Mouse (Mus musculus) liver, embryonic 14.5 days (tissue): ENCODE measurements around the gene Olfr1339. TPM values are rescaled to one million over a fixed set of nuclear protein-coding genes. Genes with fewer than 3 reads are reported as not detected.

Experiments
- ATAC-seq: fragments of 200-750 bp; cut with Nextera tagmentation; 2 replicates; pipeline ENCODE4 v1.8.0; 2017; ENCODE audit warnings: moderate number of reproducible peaks, mild to moderate bottlenecking, moderate library complexity; ENCODE audit not compliant: insufficient read depth
- DNase-seq, 3 experiments: peaks; one replicate each; pipeline ENCODE4 v3.0.0-alpha.2; 2012 to 2013; ENCODE audit warnings: low read depth in 3 of 3, low spot score in 3 of 3
- H3K27ac ChIP-seq: fragments of 300-500 bp; sonication (generic); 2 replicates; pipeline ENCODE4 v1.5.1; 2014; ENCODE audit warnings: moderate library complexity, mild to moderate bottlenecking, control low read depth, inconsistent platforms
- H3K27me3 ChIP-seq: fragments of 300-500 bp; sonication (generic); 2 replicates; pipeline ENCODE4 v1.6.1; 2014; ENCODE audit warnings: mild to moderate bottlenecking, low read length, moderate library complexity; ENCODE audit not compliant: control insufficient read depth, insufficient read depth
- H3K36me3 ChIP-seq: fragments of 300-500 bp; sonication (generic); replicated peaks from 2 replicates; pipeline ENCODE4 v1.6.1; 2014; ENCODE audit warnings: low read depth; ENCODE audit not compliant: control insufficient read depth, insufficient read depth
- H3K4me1 ChIP-seq, 2 experiments: fragments of 200-500 bp in 1 of 2; fragments of 300-500 bp in 1 of 2; sonication (generic) in 1 of 2; replicated peaks; 2 replicates each; pipeline ENCODE4 v1.6.1; 2012 to 2014; ENCODE audit warnings: antibody characterized with exemption in 1 of 2, inconsistent platforms in 1 of 2, low read length in 1 of 2; ENCODE audit not compliant: control insufficient read depth in 2 of 2, insufficient read depth in 2 of 2
- H3K4me2 ChIP-seq: fragments of 300-500 bp; sonication (generic); 2 replicates; pipeline ENCODE4 v1.6.1; 2014; ENCODE audit warnings: low read depth, mild to moderate bottlenecking, control low read depth, moderate library complexity
- H3K4me3 ChIP-seq, 2 experiments: fragments of 200-500 bp in 1 of 2; fragments of 300-500 bp in 1 of 2; sonication (generic) in 1 of 2; 2 replicates each; pipeline ENCODE4 v1.5.1; 2012 to 2014; ENCODE audit warnings: low read depth in 2 of 2, low read length in 2 of 2, mild to moderate bottlenecking in 2 of 2, control low read depth in 1 of 2, inconsistent platforms in 1 of 2, moderate library complexity in 1 of 2; ENCODE audit not compliant: insufficient read depth in 1 of 2
- H3K9ac ChIP-seq: fragments of 300-500 bp; sonication (generic); replicated peaks from 2 replicates; pipeline ENCODE4 v1.6.1; 2014; ENCODE audit warnings: mild to moderate bottlenecking, control low read depth, moderate library complexity
- H3K9me3 ChIP-seq: fragments of 300-500 bp; sonication (generic); 2 replicates; pipeline ENCODE4 v1.6.1; 2016; ENCODE audit warnings: low read length, mixed read lengths; ENCODE audit not compliant: control insufficient read depth
- CTCF ChIP-seq: IDR thresholded peaks from 2 replicates; pipeline ENCODE4 v1.5.1; 2016; ENCODE audit warnings: antibody characterized with exemption, low read depth, control low read depth
- EP300 ChIP-seq: IDR thresholded peaks from 2 replicates; pipeline ENCODE4 v1.6.1; 2016; ENCODE audit warnings: antibody characterized with exemption, low read depth
- WGBS: fragments of 180-500 bp; shearing (Covaris S2); extraction: QIAGEN DNeasy Blood & Tissue Kit; methylation state at CpG from one replicate; pipeline ENCODE4 v1.1.7; 2014; ENCODE audit not compliant: insufficient replicate concordance; 5-methylcytosine and 5-hydroxymethylcytosine counted together
- polyA plus RNA-seq, 2 experiments: library from polyadenylated mRNA; depleted of rRNA in 1 of 2; stranded (reverse) in 1 of 2; unstranded in 1 of 2; fragments of >200 nt; fragmentation: Nextera tagmentation in 1 of 2; extraction: Ambion mirVana in 1 of 2; gene quantifications; 2 replicates each; pipeline versions ENCODE4 v1.2.1 to v1.2.3; 2012 to 2014

Olfr1339 gene
- polyA plus RNA-seq, 2 experiments = not detected

- no peak overlapping the region for H3K4me2 ChIP-seq
- ATAC-seq = no peak
These were observed 9.2 kb downstream of the Olfr1339 start for GRCm38 (mm10) chr4:118740988-118741698.

GRCm38 (mm10) chr4:118741881-118742280 lies 9.9 kb downstream of the Olfr1339 start:
- no peak overlapping the region for H3K27ac ChIP-seq
- no peak for TF ChIP-seq CTCF
- no peak for TF ChIP-seq EP300
- no peak overlapping the region for H3K9ac ChIP-seq
- no peak overlapping the region for H3K4me3 ChIP-seq
- H3K4me2 ChIP-seq = no peak overlapping the region
- DNase-seq (no peak), ATAC-seq (no peak)
- H3K4me1 ChIP-seq = no peaks in the 10 kb centered on the region
- no peaks in the 10 kb centered on the region for H3K9me3 ChIP-seq
- WGBS = 12% methylated on average over 16 of the region's 16 CpGs
- no peaks in the 10 kb centered on the region for H3K36me3 ChIP-seq
- no peaks in the 10 kb centered on the region for H3K27me3 ChIP-seq

More at GRCm38 (mm10) chr4:118740988-118741698, 9.2 kb downstream of the Olfr1339 start:
- no peak for TF ChIP-seq CTCF
- Histone ChIP-seq H3K9me3 (no peaks in the 10 kb centered on the region), H3K9ac (no peak overlapping the region), H3K27ac (no peak overlapping the region), H3K4me3 (no peak overlapping the region), H3K36me3 (no peaks in the 10 kb centered on the region), H3K27me3 (no peaks in the 10 kb centered on the region), H3K4me1 (no peaks in the 10 kb centered on the region)
- WGBS = 9% methylated on average over 11 of the region's 11 CpGs
- no peak for DNase-seq

- TF ChIP-seq EP300 (no peak), CTCF (no peak)
- Histone ChIP-seq H3K9ac (no peak within 1 kb of the TSS), H3K4me3 (no peak within 1 kb of the TSS), H3K4me1 (no peaks in the 10 kb centered on the region), H3K27me3 (no peaks in the 10 kb centered on the region), H3K9me3 (no peaks in the 10 kb centered on the region), H3K4me2 (no peak within 1 kb of the TSS), H3K36me3 (no peaks in the 10 kb centered on the region), H3K27ac (no peak within 1 kb of the TSS)
- WGBS = 50% methylated on average over 1 of the region's 1 CpGs
- DNase-seq (no peak), ATAC-seq (no peak)
These were observed 26.7 kb downstream of the Olfr1339 start, which contains the start of gene Olfr1338 for GRCm38 (mm10) chr4:118758637-118759036. Gene Olfr1338, minus strand, starts transcription at chr4:118758737.

- no peak within 1 kb of the TSS for H3K4me2 ChIP-seq
- 40% methylated on average over 2 of the region's 2 CpGs for WGBS
- no peak within 1 kb of the TSS for H3K27ac ChIP-seq
These were observed 50.5 kb downstream of the Olfr1339 start, which contains the start of gene Olfr1337 for GRCm38 (mm10) chr4:118782486-118782885. Gene Olfr1337, minus strand, starts transcription at chr4:118782586.

More at GRCm38 (mm10) chr4:118782486-118782885, 50.5 kb downstream of the Olfr1339 start, which contains the start of gene Olfr1337:
- Histone ChIP-seq H3K27me3 (no peaks in the 10 kb centered on the region), H3K9me3 (no peaks in the 10 kb centered on the region), H3K4me3 (no peak within 1 kb of the TSS), H3K9ac (no peak within 1 kb of the TSS), H3K36me3 (no peaks in the 10 kb centered on the region), H3K4me1 (no peaks in the 10 kb centered on the region)
- TF ChIP-seq EP300 (no peak), CTCF (no peak)
- DNase-seq (no peak), ATAC-seq (no peak)

Other genes starting within 250 kb of the Olfr1339 start
- gene Tie1, start 242.1 kb upstream of the Olfr1339 start, polyA plus RNA-seq (2012; rRNA removed) = 5.0 and 5.3 TPM in 2 replicates
- 3.5 and 3.9 TPM in 2 replicates for gene Tie1, start 242.1 kb upstream of the Olfr1339 start, polyA plus RNA-seq (2014; fragmentation: Nextera tagmentation; extraction: Ambion mirVana)
- 4.8 and 6.3 TPM in 2 replicates for gene 2610528J11Rik, start 205.2 kb upstream of the Olfr1339 start, polyA plus RNA-seq (2012; rRNA removed)
- gene 2610528J11Rik, start 205.2 kb upstream of the Olfr1339 start, polyA plus RNA-seq (2014; fragmentation: Nextera tagmentation; extraction: Ambion mirVana) = 6.4 and 6.9 TPM in 2 replicates
- gene Tmem125, start 188.1 kb upstream of the Olfr1339 start, polyA plus RNA-seq (2012; rRNA removed) = 1.2 and 1.3 TPM in 2 replicates
- 1.0 and 1.5 TPM in 2 replicates for gene Tmem125, start 188.1 kb upstream of the Olfr1339 start, polyA plus RNA-seq (2014; fragmentation: Nextera tagmentation; extraction: Ambion mirVana)
- 0.12 and 0.54 TPM in 2 replicates for gene Cfap57, start 111.4 kb upstream of the Olfr1339 start, polyA plus RNA-seq (2012; rRNA removed)
- gene Cfap57, start 111.4 kb upstream of the Olfr1339 start, polyA plus RNA-seq (2014; fragmentation: Nextera tagmentation; extraction: Ambion mirVana) = 0.94 and 1.3 TPM in 2 replicates
- 27.7 and 60.2 TPM in 2 replicates for gene Ebna1bp2, start 111.4 kb upstream of the Olfr1339 start, polyA plus RNA-seq (2012; rRNA removed)
- 92.2 and 95.0 TPM in 2 replicates for gene Ebna1bp2, start 111.4 kb upstream of the Olfr1339 start, polyA plus RNA-seq (2014; fragmentation: Nextera tagmentation; extraction: Ambion mirVana)
- not detected in 2 replicates for gene Olfr62, start 73.2 kb upstream of the Olfr1339 start, polyA plus RNA-seq (2012; rRNA removed)
- gene Olfr62, start 73.2 kb upstream of the Olfr1339 start, polyA plus RNA-seq (2014; fragmentation: Nextera tagmentation; extraction: Ambion mirVana) = not detected in 2 replicates
- not detected in 2 replicates for gene Olfr1342, start 39.4 kb upstream of the Olfr1339 start, polyA plus RNA-seq (2012; rRNA removed)
- not detected in 2 replicates for gene Olfr1342, start 39.4 kb upstream of the Olfr1339 start, polyA plus RNA-seq (2014; fragmentation: Nextera tagmentation; extraction: Ambion mirVana)
- gene Olfr1341, start 28.7 kb upstream of the Olfr1339 start, polyA plus RNA-seq (2012; rRNA removed) = not detected in 2 replicates
- not detected in 2 replicates for gene Olfr1341, start 28.7 kb upstream of the Olfr1339 start, polyA plus RNA-seq (2014; fragmentation: Nextera tagmentation; extraction: Ambion mirVana)
- gene Olfr1340, start 12.0 kb upstream of the Olfr1339 start, polyA plus RNA-seq (2012; rRNA removed) = not detected in 2 replicates
- not detected in 2 replicates for gene Olfr1340, start 12.0 kb upstream of the Olfr1339 start, polyA plus RNA-seq (2014; fragmentation: Nextera tagmentation; extraction: Ambion mirVana)
- gene Olfr1338, start 26.6 kb downstream of the Olfr1339 start, polyA plus RNA-seq (2012; rRNA removed) = not detected in 2 replicates
- not detected in 2 replicates for gene Olfr1338, start 26.6 kb downstream of the Olfr1339 start, polyA plus RNA-seq (2014; fragmentation: Nextera tagmentation; extraction: Ambion mirVana)
- not detected in 2 replicates for gene Olfr1337, start 50.4 kb downstream of the Olfr1339 start, polyA plus RNA-seq (2012; rRNA removed)
- gene Olfr1337, start 50.4 kb downstream of the Olfr1339 start, polyA plus RNA-seq (2014; fragmentation: Nextera tagmentation; extraction: Ambion mirVana) = not detected in 2 replicates
- gene Olfr1335, start 77.8 kb downstream of the Olfr1339 start, polyA plus RNA-seq (2012; rRNA removed) = not detected in 2 replicates
- gene Olfr1335, start 77.8 kb downstream of the Olfr1339 start, polyA plus RNA-seq (2014; fragmentation: Nextera tagmentation; extraction: Ambion mirVana) = not detected in 2 replicates
- gene Olfr1333, start 104.1 kb downstream of the Olfr1339 start, polyA plus RNA-seq (2012; rRNA removed) = not detected in 2 replicates
- gene Olfr1333, start 104.1 kb downstream of the Olfr1339 start, polyA plus RNA-seq (2014; fragmentation: Nextera tagmentation; extraction: Ambion mirVana) = not detected in 2 replicates
- not detected in 2 replicates for gene Olfr1331, start 132.5 kb downstream of the Olfr1339 start, polyA plus RNA-seq (2012; rRNA removed)
- gene Olfr1331, start 132.5 kb downstream of the Olfr1339 start, polyA plus RNA-seq (2014; fragmentation: Nextera tagmentation; extraction: Ambion mirVana) = not detected in 2 replicates
- gene Olfr1330, start 156.4 kb downstream of the Olfr1339 start, polyA plus RNA-seq (2012; rRNA removed) = not detected in 2 replicates
- gene Olfr1330, start 156.4 kb downstream of the Olfr1339 start, polyA plus RNA-seq (2014; fragmentation: Nextera tagmentation; extraction: Ambion mirVana) = not detected in 2 replicates
- gene Olfr1329, start 185.3 kb downstream of the Olfr1339 start, polyA plus RNA-seq (2012; rRNA removed) = not detected in 2 replicates
- not detected in 2 replicates for gene Olfr1329, start 185.3 kb downstream of the Olfr1339 start, polyA plus RNA-seq (2014; fragmentation: Nextera tagmentation; extraction: Ambion mirVana)
- not detected in 2 replicates for gene Olfr1328, start 206.4 kb downstream of the Olfr1339 start, polyA plus RNA-seq (2012; rRNA removed)
- gene Olfr1328, start 206.4 kb downstream of the Olfr1339 start, polyA plus RNA-seq (2014; fragmentation: Nextera tagmentation; extraction: Ambion mirVana) = not detected in 2 replicates
- not detected in 2 replicates for gene Lao1, start 229.4 kb downstream of the Olfr1339 start, polyA plus RNA-seq (2012; rRNA removed)
- gene Lao1, start 229.4 kb downstream of the Olfr1339 start, polyA plus RNA-seq (2014; fragmentation: Nextera tagmentation; extraction: Ambion mirVana) = not detected in 2 replicates